Mouse (Mus musculus) splenic B cell, adult 2 months (primary cell): ENCODE data around the gene Sema4f.

ENCODE experiments used
- DNase-seq: peaks from one replicate; pipeline ENCODE4 v3.0.0-alpha.2; 2011; ENCODE audit warnings: low read depth, low spot score
- H3K27me3 ChIP-seq: 2 replicates; pipeline ENCODE4 v1.6.1; 2012; ENCODE audit warnings: mild to moderate bottlenecking, low read length, moderate library complexity, mixed read lengths; ENCODE audit not compliant: control insufficient read depth, poor library complexity, insufficient read depth, severe bottlenecking
- H3K36me3 ChIP-seq: 2 replicates; pipeline ENCODE4 v1.6.1; 2012; ENCODE audit warnings: mild to moderate bottlenecking, low read length, moderate library complexity, mixed read lengths; ENCODE audit not compliant: control insufficient read depth, poor library complexity, insufficient read depth, severe bottlenecking

Gene Sema4f

DNA sequence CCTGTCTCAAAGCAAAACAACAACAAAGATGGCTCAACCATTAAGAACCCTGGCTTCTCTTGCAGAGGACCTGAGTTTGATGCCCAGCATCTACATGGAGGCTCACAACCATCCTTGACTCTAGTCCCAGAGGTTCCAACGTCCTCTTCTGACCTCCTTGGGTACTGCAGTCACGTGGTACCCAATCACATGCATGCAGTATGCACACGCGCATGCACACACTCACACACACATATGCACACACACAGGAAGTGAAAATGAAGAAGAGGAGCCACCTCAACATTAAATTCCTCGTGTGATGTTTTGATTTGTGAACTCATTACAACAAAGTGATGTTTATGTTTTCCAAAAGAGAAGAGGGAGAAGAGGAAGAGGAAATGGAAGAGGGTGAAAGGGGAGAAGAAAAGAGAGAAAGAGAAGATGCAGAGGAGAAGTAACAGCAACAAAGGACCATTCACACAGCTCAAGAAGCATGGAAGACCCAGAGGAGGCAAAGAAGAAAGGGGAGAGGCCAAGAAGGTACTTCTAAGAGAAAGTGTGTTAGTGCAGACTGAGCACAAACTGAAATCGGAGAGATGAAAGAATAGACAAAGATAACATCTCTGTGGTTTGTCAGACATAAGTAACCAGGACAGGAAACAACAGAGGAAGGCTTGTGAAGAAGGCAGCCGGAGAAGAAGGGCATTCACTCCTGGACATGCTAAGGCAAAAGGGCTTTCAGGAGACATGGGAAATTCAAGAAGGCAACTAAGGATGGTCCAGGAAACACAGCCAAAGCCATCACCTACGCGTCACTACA, 17.9 kb downstream of the Sema4f start:
- H3K27me3 ChIP-seq = no peaks in the 10 kb centered on the region
- DNase-seq = no peak
- H3K36me3 ChIP-seq = no peaks in the 10 kb centered on the region

DNA sequence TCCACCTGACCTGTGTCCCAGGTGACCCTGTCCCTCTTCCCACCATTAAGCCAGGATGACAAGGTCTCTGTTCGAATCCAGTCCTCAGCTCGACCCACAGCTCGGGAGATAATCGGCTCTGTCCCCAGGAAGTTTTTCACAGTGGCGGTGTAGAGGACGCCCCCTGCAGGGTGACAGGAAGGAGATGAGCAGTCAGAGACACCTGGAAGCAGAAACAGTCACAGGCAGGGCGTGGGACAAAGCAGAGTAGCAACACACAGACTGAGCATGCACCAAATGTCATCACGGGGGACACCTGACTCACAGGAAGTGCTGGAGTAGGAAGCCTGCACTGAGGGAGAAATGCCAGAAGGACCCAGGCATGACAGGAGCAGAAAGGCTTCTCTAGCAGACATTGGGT, 20.0 kb downstream of the Sema4f start:
- H3K36me3 ChIP-seq = no peaks in the 10 kb centered on the region
- DNase-seq = no peak
- H3K27me3 ChIP-seq = no peaks in the 10 kb centered on the region

DNA sequence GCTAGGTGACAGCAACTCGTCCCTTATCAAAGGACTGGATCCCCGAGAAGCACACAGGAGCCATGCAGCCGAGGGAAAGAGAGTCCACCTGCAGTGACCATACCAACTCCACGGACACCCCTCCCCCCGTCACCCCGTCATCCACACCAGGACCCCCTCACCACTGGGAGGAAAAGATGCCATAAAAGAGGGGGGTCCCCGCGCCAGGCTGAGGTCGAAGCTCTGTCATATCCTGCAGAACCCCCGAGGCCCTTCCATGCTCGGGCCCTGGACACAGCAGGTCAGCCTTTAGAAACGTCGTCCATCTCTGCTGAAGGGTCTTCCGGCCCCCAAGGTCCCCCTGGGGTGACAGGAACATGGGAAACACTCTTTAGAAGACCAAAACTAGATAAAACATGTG, 21.2 kb downstream of the Sema4f start:
- no peak for DNase-seq
- no peaks in the 10 kb centered on the region for H3K36me3 ChIP-seq

DNA sequence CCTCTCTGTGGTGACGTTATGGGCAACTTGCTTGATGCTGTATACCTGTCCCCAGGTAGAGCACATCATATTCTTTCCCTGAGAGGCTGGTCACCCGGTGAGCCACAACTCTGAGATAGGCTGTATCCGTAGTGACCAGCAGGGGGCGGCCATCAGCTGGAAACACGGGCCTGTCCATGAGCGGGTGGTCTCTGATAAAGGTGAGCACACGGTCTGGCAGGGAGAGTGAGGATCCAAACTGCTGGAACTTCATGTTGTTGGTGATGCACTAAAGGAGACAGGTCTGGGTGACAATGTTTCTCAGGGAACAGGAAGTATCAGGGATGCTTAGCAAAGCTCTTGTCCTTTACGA, 21.8 kb downstream of the Sema4f start:
- Histone ChIP-seq H3K36me3 (no peaks in the 10 kb centered on the region), H3K27me3 (no peaks in the 10 kb centered on the region)
- DNase-seq = peak; percentile 49

More for the DNA sequence above, 21.2 kb downstream of the Sema4f start:
- H3K27me3 ChIP-seq = no peaks in the 10 kb centered on the region

DNA sequence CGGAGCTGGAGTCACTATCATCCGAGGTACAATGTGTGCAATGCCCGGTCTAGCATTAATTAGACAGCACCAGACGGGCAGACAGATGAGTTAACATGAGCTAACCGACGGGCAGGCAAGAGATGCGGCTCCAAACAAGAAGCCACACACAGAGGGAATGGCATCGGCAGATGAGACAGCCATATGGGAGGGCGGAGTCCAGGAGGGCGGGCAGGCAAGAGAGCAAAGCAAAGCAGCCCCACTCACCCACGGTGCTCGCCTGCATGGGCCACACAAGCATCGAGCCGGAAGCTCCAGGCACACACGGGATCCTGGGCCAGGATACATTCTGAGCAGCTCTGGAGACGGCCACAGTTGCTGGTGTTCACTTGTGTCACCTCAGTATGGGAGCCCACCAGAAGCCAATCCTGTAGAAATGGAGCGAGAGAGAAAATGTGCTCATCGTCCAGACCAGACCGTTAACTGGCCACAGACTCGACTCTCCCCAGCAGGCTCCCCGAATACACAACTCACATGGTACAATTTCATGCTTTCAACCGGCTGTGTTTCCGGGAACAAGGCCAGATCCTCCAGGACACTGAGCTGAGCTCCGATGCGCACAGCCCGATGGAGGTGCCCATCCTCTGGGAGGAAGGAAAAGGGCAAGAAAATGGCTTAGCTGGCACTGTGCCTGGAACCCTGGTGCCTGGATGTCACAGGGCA, 22.3 kb downstream of the Sema4f start:
- Histone ChIP-seq H3K36me3 (no peaks in the 10 kb centered on the region), H3K27me3 (no peaks in the 10 kb centered on the region)
- no peak for DNase-seq

DNA sequence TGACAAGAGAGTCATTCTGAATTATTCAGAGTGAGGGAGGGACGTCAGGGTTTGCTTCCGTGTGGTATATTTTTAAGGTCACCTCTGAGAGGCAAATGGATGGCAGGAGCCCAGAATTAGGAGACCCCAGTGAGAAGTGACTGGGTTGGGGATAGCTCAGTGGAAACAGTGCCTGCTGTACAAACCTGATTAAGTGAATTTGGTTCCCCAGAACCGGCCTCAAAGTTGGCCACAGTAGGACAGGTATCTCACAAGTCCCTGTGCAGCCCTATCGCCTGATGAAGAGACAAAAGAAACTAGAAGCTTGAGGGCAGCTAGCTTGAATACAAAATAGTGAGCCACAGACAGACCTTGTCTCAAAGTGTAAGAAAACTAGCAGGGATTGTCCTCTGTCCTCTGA, 23.1 kb downstream of the Sema4f start:
- no peaks in the 10 kb centered on the region for H3K36me3 ChIP-seq
- DNase-seq = no peak
- no peaks in the 10 kb centered on the region for H3K27me3 ChIP-seq

DNA sequence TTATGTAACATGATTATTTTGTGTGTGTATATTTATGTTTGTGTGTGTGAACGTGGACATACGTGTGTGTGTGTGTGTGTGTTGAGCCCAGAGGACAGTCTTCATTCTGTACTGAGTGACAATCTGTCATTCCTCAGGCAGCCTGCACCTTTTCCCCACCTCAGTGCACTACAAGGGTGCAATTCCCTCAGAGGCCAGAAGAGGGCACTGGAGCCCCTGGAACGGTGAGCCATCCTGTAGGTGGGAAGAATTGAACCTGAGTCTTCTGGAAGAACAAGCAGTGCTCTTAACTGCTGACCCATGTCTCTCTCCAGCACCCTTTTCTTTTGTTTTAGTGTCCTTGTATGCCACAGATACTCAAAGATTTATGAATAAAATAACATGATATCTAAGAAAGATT, 23.7 kb downstream of the Sema4f start:
- no peaks in the 10 kb centered on the region for H3K27me3 ChIP-seq
- no peaks in the 10 kb centered on the region for H3K36me3 ChIP-seq
- peak; percentile 71 for DNase-seq

DNA sequence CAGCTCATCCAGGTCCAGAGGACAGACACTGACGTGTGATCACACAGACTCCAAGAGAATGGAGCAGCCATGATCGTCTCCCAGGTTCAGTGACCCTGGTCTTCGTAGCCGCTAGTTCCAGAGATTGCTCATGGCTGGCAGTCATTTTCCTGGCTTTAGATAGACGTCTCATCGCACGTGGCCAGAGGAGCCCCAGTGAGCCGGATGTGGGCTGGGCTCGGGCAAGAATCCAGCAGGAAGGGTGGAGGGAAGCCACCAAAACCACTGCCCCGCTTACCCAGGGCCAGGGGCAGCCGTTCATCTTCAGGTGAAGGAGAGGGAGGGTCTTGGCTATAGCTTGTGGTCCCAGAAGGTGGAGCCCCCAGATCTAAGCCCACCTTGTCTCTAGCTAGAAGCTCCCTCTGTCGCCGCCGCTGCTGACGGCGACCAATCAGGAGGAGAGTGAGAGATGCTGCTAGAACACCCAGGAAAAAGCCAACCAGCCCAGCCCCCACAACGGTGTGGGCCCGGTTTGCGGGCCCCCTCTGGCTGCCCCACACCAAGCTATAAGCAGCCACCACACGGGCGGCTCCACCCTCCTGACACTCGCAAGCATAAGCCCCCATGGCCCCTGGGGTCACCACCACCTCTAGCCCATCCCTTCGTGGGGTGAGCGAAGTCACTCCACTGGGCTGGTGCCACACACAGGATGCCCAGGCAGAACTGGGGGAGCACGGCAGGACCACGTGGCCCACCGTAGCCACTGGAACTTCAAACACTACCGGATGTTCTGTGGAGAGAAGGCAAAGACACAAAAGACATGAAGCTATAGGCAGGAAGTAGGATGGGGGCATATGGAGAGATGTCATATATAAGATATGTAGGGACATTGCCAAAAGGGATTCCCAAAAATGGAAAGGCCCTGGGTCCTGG, 26.0 kb downstream of the Sema4f start:
- Histone ChIP-seq H3K36me3 (no peaks in the 10 kb centered on the region), H3K27me3 (no peaks in the 10 kb centered on the region)
- peak; percentile 15 for DNase-seq

DNA sequence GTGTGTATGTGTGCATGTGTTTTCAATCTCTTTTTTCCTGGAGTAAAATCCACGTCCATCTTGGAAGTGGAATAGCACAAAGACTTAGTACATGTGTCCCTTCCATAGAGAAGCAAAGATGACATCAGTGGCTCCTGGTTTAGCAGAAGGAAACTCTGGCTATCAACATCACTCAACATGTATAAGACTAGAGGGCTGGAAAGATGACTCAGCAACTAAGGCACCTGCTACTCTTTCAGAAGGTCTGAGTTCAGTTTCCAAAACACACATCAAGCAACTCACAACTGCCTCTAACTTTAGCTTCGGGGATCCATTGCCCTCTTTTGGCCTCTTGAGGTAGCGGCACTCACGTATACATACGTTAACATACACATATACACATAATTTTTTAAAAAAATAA, 28.3 kb downstream of the Sema4f start:
- DNase-seq = no peak
- Histone ChIP-seq H3K27me3 (no peaks in the 10 kb centered on the region; the same call in 1 of the 2 replicates), H3K36me3 (no peaks in the 10 kb centered on the region)

DNA sequence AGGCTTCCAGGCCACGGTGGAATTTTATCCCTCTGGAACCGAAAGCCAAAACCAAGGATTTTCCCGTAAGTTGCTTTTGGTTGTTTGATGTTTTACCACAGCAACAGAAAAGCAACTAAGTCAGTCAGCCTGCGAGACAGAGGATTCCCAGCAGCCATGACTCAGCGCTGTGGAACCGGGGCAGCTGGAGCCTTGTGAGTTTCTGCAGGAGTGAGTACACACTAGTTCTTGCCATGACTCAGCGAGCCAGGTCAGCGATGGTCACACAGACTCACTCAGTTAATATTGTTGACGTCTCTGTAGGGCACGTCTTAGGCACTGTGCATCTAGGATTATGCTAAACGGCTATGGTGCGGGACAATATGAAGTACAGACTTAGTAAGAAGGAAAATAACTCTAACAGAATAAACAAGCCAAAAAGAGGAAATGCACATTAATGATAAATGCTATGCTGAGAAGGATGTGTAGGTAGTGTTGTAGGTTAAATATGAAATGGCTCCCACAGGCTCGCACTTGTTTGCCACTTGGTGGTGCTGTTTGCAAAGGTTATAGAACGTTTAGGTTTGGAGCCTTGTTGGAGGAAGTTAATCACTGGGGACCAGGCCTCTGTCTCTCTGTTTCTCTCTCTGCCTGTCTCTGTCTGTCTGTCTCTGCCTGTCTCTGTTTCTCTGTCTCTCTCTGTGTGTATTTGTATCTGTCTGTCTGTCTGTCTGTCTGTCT, 30.3 kb downstream of the Sema4f start:
- no peaks in the 10 kb centered on the region for H3K36me3 ChIP-seq
- DNase-seq = peak; percentile 60

DNA sequence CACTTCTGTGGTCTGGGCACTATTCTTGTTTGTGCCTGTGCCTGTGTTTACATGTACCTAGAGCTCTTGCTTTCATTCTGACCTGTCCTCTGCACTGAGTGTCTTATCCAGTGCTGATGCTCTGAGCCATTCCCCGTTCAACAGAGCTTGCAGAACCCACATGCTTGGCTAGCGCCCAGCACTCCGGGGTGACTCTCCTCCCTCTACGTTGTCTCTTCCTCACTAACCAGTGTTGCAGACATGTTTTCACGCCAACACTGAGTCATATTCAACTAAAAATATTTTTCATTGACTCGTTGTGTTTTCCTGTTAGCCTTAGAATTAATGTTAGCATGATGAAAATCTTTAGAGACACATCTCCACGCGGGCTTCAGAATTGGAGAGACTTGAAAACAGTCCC, 31.5 kb downstream of the Sema4f start:
- no peaks in the 10 kb centered on the region for H3K36me3 ChIP-seq
- no peak for DNase-seq
- no peaks in the 10 kb centered on the region; the same call in none of the 2 replicates for H3K27me3 ChIP-seq

More for the DNA sequence above, 30.3 kb downstream of the Sema4f start:
- no peaks in the 10 kb centered on the region; the same call in none of the 2 replicates for H3K27me3 ChIP-seq

DNA sequence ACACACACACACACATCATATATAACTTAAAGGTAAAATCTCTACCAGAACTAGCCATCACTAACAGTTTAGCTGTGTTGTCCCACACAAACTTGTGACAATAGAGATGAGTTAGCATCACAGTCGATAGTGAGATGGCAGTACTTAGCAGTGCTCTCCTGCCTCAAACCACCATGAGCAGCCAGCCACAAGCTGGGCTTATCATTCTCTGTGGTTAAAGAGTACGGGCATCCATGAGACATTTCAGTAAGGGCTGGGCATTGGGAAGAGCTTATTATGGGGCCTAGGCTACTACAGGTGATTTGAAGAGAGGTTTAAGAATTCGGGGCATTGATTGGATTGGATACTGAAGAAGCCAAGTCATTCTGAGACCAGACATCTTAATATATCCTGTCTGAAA, 32.6 kb downstream of the Sema4f start:
- Histone ChIP-seq H3K27me3 (no peaks in the 10 kb centered on the region; the same call in none of the 2 replicates), H3K36me3 (no peaks in the 10 kb centered on the region)
- DNase-seq = no peak

DNA sequence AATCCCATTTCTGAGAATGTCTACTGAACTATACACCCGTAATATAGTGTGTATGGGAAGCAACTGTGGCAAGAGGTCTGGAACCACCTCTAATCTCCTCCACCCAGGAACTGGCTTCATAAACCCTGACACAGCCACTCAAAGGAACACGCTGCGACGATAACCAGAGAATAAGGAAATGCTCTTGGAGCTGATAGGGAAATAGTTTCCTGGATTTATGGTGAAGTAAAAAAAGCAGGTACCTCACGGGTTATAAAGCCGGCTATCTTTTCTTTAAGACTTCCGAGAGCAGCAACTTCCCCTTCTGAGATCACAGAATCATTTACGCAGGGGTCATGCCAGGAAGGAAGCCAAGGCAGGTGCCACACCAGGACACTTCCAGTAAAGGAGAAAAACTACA, 37.0 kb downstream of the Sema4f start:
- Histone ChIP-seq H3K27me3 (no peaks in the 10 kb centered on the region; the same call in none of the 2 replicates), H3K36me3 (no peaks in the 10 kb centered on the region)
- DNase-seq = no peak

DNA sequence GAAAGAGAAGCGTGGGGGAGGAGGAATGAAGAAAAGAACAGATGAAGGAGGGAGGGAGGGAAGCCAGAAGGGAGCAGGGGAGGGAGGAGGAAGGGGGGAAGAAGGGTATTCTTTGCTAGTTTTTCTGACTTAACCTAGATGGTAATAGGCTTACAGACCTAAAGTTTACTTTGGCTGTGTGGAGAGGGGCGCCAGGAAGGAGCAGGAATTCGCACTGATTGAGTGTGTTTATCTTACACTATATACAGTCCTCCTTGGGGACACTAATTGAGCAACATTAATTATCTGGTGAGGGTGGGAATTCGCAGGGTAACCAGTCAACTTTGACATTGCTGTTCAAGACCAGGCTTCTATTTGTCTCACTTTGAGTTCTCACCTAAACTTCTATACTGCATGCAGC, 40.8 kb downstream of the Sema4f start:
- Histone ChIP-seq H3K27me3 (no peaks in the 10 kb centered on the region), H3K36me3 (no peaks in the 10 kb centered on the region)

More for the DNA sequence above, 40.8 kb downstream of the Sema4f start:
- no peak for DNase-seq
